Mouse (Mus musculus) spleen, postnatal 10 days (tissue): ENCODE results near the gene Gm38100.

Experiments used
- DNase-seq, 2 experiments: peaks; one replicate each; pipeline ENCODE4 v3.0.0; 2021 to 2022; ENCODE audit warnings: low spot score in 2 of 2

The Gm38100 gene

DNA sequence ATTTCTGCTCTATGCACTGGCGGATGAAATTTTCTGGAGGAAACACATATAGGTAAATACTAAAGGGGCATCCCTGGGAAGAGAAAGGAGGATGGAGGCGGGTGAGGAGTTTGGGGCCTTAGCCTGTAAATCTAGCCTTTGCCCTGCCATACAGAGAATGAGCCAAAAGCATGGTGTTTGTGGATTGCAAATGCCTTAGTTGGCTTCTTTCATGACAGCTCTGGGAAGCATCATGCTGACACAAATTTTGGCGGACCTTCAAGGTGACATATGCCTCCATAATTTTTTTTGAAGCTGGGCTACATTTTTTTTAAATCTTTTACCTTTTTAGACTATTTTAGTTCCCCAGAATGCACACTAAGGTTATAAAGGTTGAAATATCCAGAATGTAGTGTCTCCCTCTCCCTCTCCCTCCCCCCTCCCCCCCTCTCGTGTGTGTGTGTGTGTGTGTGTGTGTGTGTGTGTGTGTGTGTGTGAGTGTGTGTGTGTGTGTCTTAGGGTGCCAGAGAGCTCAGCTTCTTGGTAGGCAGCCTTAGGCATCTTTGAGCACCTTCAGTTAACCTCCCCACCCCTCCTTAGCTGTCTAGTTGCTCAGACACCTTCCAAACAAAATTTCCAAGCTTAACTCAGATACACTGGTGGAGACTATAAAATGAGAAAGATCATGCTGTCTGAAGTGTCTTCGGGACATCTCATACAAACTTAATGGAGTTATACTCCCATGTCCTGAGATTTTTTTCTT is 47.0 kb downstream of the Gm38100 start:
- DNase-seq: no peak

DNA sequence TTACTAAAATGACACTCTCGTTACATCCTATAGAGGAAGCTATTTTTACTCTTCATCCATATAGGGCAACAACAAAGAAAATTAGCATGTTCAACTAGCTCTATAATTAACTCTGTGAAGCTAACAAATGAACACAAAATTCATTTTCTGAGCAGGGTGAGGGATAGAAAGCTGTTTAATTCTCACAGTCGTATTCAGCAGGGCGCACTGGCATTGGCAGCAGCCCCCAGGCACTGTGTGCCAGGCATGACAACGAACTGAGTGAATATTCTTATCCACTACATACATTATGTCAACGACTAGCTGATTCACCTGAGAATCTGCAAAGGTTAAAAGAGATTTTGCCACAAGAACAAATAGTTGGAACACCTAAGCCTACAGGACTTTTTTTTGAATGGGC is 50.6 kb downstream of the Gm38100 start:
- no peak for DNase-seq
